Mouse (Mus musculus) neural tube, embryonic 14.5 days (tissue): Measurements from ENCODE around the gene Pex6. TPM values are rescaled to one million over a fixed set of nuclear protein-coding genes. Genes with fewer than 3 reads are reported as not detected.
A peak's percentile ranks its signal among the peaks of the same experiment; 100 is the strongest.

Experiments used
- ATAC-seq: fragments of 200-750 bp; cut with Nextera tagmentation; 2 replicates; pipeline ENCODE4 v1.8.0; 2017; ENCODE audit warnings: low read depth, mild to moderate bottlenecking, moderate TSS enrichment, moderate library complexity
- H3K27ac ChIP-seq: fragments of 300-500 bp; sonication (generic); 2 replicates; pipeline ENCODE4 v1.5.1; 2014; ENCODE audit warnings: low read depth, mild to moderate bottlenecking, control low read depth, low read length, moderate library complexity, mixed read lengths
- H3K27me3 ChIP-seq: fragments of 300-500 bp; sonication (generic); 2 replicates; pipeline ENCODE4 v1.6.1; 2014; ENCODE audit warnings: low read length; ENCODE audit not compliant: control insufficient read depth, insufficient read depth
- H3K36me3 ChIP-seq: fragments of 300-500 bp; sonication (generic); 2 replicates; pipeline ENCODE4 v1.6.1; 2014; ENCODE audit warnings: low read length, mixed read lengths; ENCODE audit not compliant: control insufficient read depth, insufficient read depth
- H3K4me1 ChIP-seq: fragments of 300-500 bp; sonication (generic); 2 replicates; pipeline ENCODE4 v1.6.1; 2014; ENCODE audit warnings: low read length; ENCODE audit not compliant: control insufficient read depth, insufficient read depth
- H3K4me2 ChIP-seq: fragments of 300-500 bp; sonication (generic); 2 replicates; pipeline ENCODE4 v1.6.1; 2014; ENCODE audit warnings: mild to moderate bottlenecking, low read depth, low read length, control low read depth
- H3K4me3 ChIP-seq: fragments of 300-500 bp; sonication (generic); 2 replicates; pipeline ENCODE4 v1.5.1; 2014; ENCODE audit warnings: low read depth, low read length, control low read depth, mixed read lengths
- H3K9ac ChIP-seq: fragments of 300-500 bp; sonication (generic); replicated peaks from 2 replicates; pipeline ENCODE4 v1.6.1; 2014; ENCODE audit warnings: low read depth, mild to moderate bottlenecking, control low read depth, low read length, mixed read lengths
- H3K9me3 ChIP-seq: fragments of 300-500 bp; sonication (generic); 2 replicates; pipeline ENCODE4 v1.6.1; 2016; ENCODE audit warnings: low read length; ENCODE audit not compliant: control insufficient read depth
- WGBS: fragments of 180-500 bp; shearing (Covaris S2); extraction: QIAGEN DNeasy Blood & Tissue Kit; methylation state at CpG from one replicate; pipeline ENCODE4 v1.1.7; 2014; 5-methylcytosine and 5-hydroxymethylcytosine counted together
- polyA plus RNA-seq: library from polyadenylated mRNA; unstranded; fragments of >200 nt; fragmentation: Nextera tagmentation; extraction: Ambion mirVana; gene quantifications from 2 replicates; pipeline ENCODE4 v1.2.1, GENCODE M21; 2014

Gene Pex6
- polyA plus RNA-seq, 1 experiment from 2014 or later = 18.2 TPM

DNA sequence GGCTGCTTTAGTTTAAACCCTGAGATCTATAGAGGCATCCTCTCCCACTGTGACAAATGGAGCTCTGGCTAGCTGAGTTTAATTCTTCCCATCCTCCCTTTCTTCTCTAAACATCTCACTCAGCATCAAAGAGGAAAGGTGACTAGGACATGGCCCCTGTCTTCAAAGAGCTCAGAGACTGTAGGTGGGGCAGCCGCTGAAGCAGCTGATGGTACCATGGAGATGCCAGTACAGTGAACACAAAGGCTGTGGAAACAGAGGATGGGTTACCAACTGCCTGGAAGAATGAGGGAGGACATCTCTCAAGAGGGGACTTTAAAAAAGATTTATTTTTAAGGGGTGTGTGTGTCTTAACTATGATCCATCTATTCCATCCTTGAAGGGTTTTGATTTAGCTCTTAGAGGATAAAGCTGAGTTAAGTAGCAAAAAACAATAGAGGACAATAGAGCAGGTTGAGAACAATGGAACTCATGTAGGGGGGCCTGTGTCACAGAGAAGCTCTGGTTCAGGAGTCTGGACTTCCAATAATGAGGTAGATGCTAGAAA is 16.7 kb upstream of the Pex6 start:
- no peak for ATAC-seq
- H3K27ac ChIP-seq = no peak overlapping the region

DNA sequence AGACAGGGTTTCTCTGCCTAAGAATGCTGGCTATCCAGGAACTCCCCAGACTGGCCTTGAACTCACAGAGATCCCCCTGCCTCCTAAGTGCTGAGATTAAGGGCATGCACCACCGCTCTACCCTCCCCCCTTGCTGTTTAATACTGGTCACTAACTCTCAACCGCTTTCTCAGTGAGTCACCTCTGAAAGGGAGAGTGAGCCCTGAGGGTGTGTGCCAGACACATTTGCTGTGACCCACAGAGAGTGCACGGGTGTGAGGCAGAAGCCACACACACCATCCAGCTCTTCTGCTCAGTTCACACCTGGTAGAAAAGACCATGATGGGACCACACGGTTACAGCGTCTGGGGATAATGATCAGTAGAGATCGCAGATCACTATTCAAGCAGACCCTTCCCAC is 12.7 kb upstream of the Pex6 start:
- WGBS = 86% methylated on average over 6 of the region's 6 CpGs
- Histone ChIP-seq H3K4me1 (peaks cover 19% of the 10 kb centered on the region), H3K4me2 (no peak overlapping the region), H3K9me3 (no peaks in the 10 kb centered on the region), H3K27ac (no peak overlapping the region), H3K9ac (no peak overlapping the region), H3K36me3 (no peaks in the 10 kb centered on the region), H3K4me3 (no peak overlapping the region), H3K27me3 (no peaks in the 10 kb centered on the region)
- ATAC-seq = no peak

More for the DNA sequence above, 16.7 kb upstream of the Pex6 start:
- WGBS = 81% methylated on average over 1 of the region's 1 CpGs
- no peaks in the 10 kb centered on the region for H3K4me1 ChIP-seq
- no peaks in the 10 kb centered on the region for H3K27me3 ChIP-seq
- no peak overlapping the region for H3K4me3 ChIP-seq
- no peaks in the 10 kb centered on the region for H3K36me3 ChIP-seq
- no peak overlapping the region for H3K4me2 ChIP-seq
- no peak overlapping the region for H3K9ac ChIP-seq
- no peaks in the 10 kb centered on the region for H3K9me3 ChIP-seq

DNA sequence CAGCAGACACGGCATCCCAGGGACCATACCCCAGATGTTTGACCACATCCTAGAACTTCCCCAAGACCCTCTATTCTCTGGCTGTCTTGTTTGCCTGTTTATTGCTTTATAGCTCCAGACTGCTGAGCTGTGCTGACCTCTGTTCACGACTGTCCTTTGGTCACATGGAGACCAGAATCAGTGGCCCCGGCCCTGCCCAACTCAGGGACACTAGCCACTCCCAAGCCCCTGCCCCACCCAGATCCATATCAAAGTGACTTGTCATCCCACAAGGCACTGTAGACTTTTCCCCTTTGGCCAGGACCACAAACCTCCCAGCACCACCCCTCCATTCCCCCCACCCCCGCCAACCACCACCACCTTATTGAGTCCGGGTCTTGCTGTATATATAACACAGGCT is 12.0 kb upstream of the Pex6 start:
- Histone ChIP-seq H3K9ac (no peak overlapping the region), H3K4me1 (peaks cover 25% of the 10 kb centered on the region), H3K4me3 (no peak overlapping the region), H3K4me2 (no peak overlapping the region), H3K27me3 (no peaks in the 10 kb centered on the region), H3K27ac (no peak overlapping the region), H3K36me3 (no peaks in the 10 kb centered on the region), H3K9me3 (no peaks in the 10 kb centered on the region)
- WGBS = 45% methylated on average over 5 of the region's 5 CpGs
- no peak for ATAC-seq

DNA sequence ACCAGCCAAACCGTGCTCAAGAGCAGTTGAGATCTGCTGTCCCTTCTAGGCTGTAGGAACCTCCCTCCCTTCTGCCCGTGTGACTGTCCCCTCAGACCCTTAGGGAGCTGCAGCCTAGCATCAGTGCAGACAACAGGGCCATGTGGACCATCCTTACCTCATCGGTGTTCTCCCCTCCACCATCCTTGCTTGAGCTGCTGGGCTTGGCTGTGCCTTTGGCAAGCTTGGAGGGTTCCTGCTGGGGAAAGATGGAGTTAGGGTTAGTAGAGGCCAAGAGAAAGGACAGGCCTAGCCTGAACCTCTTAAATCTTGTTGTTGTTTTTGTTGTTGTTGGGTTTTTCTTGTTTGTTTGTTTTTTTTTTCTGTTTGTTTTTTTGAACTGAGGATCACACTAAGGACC is 11.4 kb upstream of the Pex6 start:
- ATAC-seq = no peak
- Histone ChIP-seq H3K4me2 (no peak overlapping the region), H3K4me3 (no peak overlapping the region), H3K9me3 (no peaks in the 10 kb centered on the region), H3K27me3 (no peaks in the 10 kb centered on the region), H3K9ac (no peak overlapping the region), H3K4me1 (peaks cover 25% of the 10 kb centered on the region), H3K36me3 (no peaks in the 10 kb centered on the region), H3K27ac (no peak overlapping the region)
- 89% methylated on average over 3 of the region's 3 CpGs for WGBS

DNA sequence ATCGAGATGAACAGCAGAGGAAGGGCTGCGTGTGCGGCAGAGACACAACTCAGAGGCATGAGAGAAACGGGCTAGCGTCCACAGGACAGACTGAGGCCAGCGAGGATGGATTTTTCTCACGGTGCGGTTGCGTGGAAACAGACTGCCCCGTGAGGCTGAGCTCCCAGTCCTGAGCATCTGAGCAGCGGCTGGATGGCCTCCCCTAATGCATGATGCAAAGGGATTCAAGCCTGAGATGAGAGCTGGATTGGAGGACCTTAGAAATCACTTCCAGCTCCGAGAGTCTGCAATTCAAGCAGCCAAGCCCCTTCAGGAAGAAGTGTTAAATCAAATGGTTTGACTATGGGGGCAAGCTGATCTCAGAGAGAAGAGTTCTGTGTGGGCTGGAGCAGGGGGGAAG is 9.8 kb upstream of the Pex6 start:
- Histone ChIP-seq H3K4me1 (peaks cover 31% of the 10 kb centered on the region), H3K36me3 (no peaks in the 10 kb centered on the region), H3K9me3 (no peaks in the 10 kb centered on the region), H3K9ac (0 out of 2 replicates have a peak overlapping the region, but pooled peaks have one; percentile 25), H3K4me2 (no peak overlapping the region), H3K4me3 (no peak overlapping the region), H3K27ac (no peak overlapping the region), H3K27me3 (no peaks in the 10 kb centered on the region)
- ATAC-seq = no peak
- WGBS = 78% methylated on average over 12 of the region's 12 CpGs

DNA sequence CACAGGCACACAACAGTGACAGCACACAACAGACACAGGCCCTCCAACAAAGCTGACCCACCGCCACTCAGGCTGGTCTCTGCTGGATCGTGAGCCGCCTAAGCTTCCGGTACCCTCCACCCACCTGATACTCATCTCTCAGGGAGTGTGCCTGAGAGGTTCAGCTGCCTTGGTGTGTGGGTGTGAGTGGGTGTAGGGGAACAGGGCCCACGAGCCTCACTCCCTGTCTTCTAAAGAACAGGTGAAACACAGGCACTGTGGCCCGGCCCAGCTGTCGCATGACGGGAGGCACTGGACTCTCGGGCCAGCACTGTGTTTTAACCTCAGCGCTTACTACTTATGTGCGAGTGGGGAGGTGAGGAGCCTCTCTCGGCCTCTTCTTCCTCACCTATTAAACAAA is 9.2 kb upstream of the Pex6 start:
- no peak for ATAC-seq
- no peaks in the 10 kb centered on the region for H3K36me3 ChIP-seq
- H3K4me1 ChIP-seq = peaks cover 31% of the 10 kb centered on the region
- H3K27ac ChIP-seq = no peak overlapping the region
- H3K27me3 ChIP-seq = no peaks in the 10 kb centered on the region
- no peak overlapping the region for H3K4me2 ChIP-seq
- no peak overlapping the region for H3K9ac ChIP-seq
- H3K4me3 ChIP-seq = no peak overlapping the region
- no peaks in the 10 kb centered on the region for H3K9me3 ChIP-seq
- WGBS = 86% methylated on average over 12 of the region's 12 CpGs

DNA sequence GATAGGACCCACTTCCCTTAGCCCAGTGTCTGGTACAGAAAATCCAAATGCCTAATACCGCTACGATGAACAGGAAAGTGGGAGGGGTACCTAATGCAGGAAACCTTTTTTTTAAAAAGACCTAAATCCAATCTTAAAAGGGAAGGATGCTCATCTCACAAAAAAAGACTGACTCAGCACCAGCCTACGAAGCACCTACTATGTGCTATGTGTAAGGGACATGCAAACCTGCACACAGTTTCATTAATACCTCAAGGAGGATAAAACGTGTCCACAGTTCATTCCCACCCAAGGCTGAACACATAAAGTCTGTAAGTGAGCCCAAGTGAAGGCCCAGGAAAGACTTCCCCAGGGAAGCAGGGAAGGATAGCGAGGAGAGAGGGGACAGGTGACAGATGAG is 8.8 kb upstream of the Pex6 start:
- Histone ChIP-seq H3K4me1 (peaks cover 31% of the 10 kb centered on the region), H3K9ac (no peak overlapping the region), H3K36me3 (no peaks in the 10 kb centered on the region), H3K4me2 (0 out of 2 replicates have a peak overlapping the region, but pooled peaks have one; percentile 95), H3K9me3 (no peaks in the 10 kb centered on the region), H3K27me3 (no peaks in the 10 kb centered on the region), H3K4me3 (no peak overlapping the region), H3K27ac (no peak overlapping the region)
- ATAC-seq = no peak
- 93% methylated on average over 5 of the region's 5 CpGs for WGBS

DNA sequence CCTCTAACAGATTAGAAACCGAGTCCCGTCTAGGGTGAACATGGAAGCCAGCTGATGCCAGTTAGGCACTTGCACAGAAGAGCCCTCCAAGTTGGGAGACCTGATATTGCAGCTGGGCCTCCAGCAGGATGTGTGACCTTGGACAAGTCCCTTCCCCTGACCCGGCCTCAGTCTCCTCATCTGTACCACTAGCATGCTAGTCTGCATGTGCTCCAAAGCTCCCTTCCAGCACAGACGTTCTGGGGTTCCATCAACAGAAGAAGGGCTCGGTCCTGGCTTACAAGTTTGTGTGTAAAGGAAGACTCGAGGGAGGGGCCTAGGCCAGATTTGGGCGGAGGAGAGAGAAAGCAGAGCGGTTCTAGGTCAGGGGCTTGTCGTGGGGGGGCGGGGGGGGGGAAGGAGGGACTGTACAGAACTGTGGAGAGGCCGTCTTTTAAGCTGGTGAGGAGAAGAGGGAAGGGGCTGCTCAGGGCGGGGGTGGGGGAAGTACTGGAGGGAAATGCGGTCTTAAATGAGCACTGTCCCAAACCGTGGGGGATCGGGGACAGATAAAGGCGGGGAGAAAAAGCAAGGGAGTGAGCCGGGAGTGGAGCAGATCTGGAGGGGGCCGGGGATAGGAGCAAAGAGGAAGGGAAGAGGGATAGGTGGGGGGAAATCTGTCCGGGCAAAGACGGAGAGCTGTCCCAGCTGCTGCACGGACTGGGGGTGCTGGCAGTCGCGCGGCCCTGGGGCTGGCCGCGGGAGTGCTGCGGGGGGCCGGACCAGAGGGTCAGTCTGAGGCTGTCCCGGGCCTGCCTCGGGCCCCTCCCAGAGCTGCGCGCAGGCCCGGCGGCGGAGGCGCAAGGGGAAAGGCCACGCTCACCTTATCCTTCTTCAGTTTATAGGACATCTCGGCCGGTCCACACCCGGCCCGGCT is 7.0 kb upstream of the Pex6 start:
- peak overlapping the region; percentile 95 for H3K4me2 ChIP-seq
- peaks cover 31% of the 10 kb centered on the region for H3K4me1 ChIP-seq
- peak; percentile 71 for ATAC-seq
- 9% methylated on average over 29 of the region's 41 CpGs for WGBS
- H3K27me3 ChIP-seq = no peaks in the 10 kb centered on the region
- H3K27ac ChIP-seq = peak overlapping the region; percentile 89
- H3K4me3 ChIP-seq = peak overlapping the region; percentile 88
- H3K36me3 ChIP-seq = no peaks in the 10 kb centered on the region
- peak overlapping the region; percentile 90 for H3K9ac ChIP-seq
- no peaks in the 10 kb centered on the region for H3K9me3 ChIP-seq
